Mouse (Mus musculus): ENCODE data around the gene Nup160.

Gene Nup160

DNA sequence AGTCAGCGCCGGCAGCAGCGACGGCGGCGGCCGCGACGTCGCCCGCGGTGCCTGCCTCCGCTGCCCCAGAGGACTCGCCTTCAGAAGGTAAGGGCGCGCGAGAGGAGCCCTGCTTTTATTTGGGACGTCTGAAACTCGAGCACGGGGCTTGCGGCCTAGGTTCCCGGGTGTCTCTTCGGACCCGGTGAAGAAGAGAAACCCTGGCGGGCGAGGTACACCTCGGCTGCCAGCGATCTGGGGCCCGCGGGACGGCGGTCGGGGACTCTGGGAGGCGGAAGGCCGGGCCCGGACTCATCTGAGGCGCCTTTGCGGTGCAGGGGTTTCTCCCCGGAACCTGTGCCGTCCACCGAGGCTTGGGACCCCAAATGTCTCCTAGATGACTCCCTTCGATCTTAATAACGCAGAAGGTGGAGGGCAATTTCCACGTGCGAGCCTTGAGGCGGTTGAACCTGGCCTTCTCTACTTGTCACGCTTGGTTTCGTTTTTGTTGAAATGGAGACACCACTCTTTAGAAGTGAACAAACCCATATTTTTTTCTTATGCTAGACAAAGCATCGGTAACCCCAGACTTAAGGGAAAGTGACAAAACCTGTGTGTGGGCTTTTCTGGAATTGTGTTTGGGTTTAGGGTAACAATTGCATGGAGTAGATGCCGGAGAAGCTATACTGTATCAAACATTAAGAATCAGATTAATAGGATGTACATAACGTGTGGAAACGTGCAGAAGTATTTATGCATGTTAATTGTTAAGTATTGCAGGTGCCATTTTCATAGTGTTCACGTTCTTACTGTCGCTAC is 68.9 kb downstream of the Nup160 start:
- peak in 1 of 2 experiments; percentile 68 for DNase-seq

DNA sequence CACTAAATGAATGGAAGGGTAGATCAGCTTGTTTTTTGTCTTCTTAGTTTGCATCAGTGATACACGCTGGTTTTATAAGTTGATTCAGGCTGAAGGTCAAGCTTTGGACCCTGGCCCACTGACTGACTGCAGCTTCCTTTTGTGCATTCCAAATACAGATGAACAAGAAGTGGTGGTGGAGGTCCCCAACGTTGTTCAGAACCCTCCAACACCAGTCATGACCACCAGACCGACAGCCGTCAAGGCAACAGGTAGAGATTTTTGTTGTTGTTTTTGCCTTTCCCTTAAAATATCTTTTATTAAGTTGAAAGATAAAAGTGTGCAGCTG is 69.5 kb downstream of the Nup160 start:
- no peak for DNase-seq

GRCm38 (mm10) chr2:90747131-90747530 is 70.1 kb downstream of the Nup160 start:
- no peak for DNase-seq

GRCm38 (mm10) chr2:90749676-90750459 is 72.9 kb downstream of the Nup160 start:
- peak; percentile 7 to 10 for DNase-seq

GRCm38 (mm10) chr2:90753565-90753964 is 76.5 kb downstream of the Nup160 start:
- no peak for DNase-seq

DNA sequence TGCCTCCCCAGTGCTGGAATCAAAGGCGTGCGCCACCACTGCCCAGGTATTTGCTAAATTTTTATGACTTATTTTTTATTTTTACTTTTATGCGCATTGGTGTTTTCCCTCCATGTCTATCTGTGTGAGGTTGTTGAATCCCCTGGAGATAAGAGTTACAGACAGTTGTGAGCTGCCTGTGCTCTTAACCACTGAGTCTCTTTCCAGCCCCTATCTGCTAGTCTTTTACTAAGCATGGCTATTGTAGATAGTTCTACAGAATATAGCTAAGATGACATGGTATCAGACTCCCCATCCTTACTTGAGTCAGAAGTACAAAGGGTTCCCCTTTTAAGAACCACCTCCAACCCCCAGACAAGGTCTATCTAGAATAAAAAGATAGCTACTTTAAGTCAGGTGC is 77.2 kb downstream of the Nup160 start:
- DNase-seq, result no peak

DNA sequence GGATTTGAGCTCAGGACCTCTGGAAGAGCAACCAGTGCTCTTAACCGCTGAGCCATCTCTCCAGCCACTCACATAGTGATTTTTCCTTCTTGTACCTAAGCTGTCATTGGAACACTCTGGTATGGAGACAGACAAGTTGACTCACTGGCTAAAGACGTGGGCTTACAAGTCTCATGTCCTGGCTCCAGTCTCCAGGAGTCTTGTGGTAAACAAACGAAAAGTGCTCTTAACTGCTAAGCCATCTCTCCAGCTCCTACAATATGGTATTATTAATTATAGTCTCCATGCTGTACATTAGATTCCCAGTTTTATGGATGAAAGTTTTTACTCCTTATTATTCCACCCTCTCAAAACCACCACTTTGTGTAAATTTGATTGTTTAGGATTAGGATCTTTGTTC is 88.1 kb downstream of the Nup160 start:
- no peak for DNase-seq

DNA sequence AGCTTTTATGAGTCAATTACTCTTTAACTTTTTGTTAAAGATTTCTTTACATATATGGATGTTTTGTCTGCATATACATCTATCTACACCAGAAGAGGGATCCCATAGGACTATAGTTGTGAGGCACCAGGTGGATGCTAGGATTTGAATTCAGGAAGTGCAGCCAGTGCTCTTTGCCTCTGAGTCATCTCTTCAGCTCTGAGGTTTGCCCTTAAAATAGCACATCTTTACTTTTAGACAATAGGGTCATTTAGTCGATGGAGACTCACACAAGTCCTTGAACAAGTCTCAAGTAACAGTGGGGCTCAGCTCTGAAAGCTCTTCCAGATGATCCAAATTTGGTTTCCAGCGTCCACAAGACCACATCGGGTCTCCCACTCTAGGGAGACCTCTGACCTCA is 104.3 kb downstream of the Nup160 start:
- DNase-seq, result no peak

DNA sequence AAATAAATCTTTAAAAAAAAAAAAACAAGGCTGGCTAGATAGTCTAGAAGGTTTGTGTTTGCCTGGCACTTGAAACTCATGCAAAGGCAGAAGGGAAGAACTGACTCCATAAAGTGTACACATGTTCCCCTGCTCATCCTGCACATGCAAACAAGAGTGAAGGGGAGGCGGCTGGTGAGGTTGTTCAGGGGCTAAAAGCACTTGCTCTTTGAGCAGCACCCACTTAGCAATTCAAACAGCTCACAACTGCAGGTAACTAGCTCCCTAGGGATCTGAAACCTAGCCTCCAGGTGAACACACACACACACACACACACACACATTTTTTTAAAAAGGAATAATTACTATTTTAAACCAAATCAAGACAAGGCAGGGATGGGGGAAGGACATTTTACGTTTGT is 104.9 kb downstream of the Nup160 start:
- DNase-seq, result no peak

DNA sequence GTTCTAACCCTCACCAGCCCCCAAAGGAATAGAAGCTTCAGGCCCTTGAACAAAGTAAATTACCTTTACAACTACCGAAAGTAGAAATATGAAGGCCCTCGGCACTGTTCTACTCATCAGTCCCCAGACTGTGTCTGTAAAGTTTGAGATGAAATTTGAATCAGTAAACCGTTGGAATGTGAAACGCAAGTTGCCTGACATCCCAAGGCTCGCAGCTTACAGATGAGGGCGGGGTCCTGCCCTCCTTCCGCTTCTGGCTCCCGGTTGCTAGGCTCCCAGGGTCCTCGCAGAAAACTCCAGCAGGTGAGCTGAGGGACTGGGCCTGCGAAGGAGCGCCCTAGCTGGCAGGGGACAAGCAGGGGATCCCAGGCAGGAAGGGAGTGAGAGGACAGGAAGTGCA is 105.4 kb downstream of the Nup160 start, which contains the start of gene Agbl2:
TSS of gene Agbl2 (plus strand) at position 270 of the 400 bp plus-strand sequence.
- peak; percentile 3 to 4 for DNase-seq

DNA sequence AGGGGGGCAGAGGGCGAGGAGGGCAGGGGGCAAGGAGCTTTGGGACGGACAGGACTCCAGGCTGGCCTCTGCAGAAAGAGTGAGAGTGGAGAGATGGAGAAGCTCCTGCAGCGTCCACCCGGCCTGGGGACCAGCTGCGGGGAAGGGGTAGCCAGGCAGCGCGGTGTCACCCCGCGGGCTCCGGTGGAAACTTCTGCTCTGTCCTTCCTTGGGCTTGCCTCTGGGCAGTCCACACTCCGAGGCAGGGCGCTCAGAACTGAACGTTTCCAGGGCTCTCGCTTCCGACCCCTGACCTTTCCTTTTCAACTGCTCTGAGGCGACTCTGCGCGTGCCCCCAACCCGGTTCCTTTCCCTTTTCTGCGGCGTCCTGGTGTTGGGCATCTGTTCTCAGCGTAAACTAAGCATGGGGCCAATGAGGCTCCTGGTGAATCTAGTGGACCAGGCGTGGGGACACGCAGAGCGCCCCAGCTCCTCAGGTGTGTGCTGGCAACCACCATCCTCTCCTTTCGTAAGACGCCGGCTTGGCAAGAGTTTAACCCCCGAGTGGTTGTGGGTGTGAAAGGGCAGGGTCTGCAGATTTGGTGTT is 106.0 kb downstream of the Nup160 start:
- peak in 1 of 2 experiments; percentile 6 for DNase-seq

All from B cell, adult 2 months (primary cell).